Mouse (Mus musculus): Measurements from ENCODE around the gene Ube2g1. TPM values are rescaled to one million over a fixed set of nuclear protein-coding genes. Genes with fewer than 3 reads are reported as not detected.
"Not testable (repeated sequence)": the region's sequence is repeated elsewhere in the genome, so short reads cannot be mapped to it uniquely, and the experiment has no call there.

Gene Ube2g1
- polyA plus RNA-seq, 1 experiment from 2014 or later: 65.7 TPM

DNA sequence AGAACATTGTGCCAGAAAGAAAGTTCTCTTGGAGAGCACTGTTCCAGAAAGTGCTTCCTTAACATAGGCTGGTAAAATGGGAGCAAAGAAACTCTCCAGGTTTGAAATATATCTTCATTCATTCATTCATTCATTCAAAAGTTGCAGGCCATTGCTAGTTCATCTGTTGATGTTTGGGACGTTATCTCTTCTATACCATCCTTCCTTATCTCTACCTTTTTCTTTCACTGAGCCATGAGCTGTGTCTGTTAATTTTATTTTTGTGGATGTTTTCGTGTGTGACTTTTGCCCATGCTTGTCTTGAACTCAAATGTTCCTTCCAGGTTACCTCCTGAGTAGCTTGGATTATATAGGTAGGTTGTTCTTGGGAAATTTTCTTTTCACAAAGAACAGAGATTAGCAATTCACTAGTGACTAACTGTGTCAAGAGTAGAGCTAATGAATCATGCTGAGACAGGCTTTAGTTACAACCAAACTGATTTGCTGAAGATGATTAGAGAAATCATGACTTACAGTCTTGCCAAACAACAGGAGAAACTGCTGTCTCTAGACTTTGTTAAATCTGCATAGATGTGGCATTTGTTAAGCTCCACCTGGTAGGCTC is 89.4 kb downstream of the Ube2g1 start:
- H3K36me3 ChIP-seq: peaks cover 10% of the 10 kb centered on the region; the same call in 1 of the 2 replicates
- no peak overlapping the region for H3K27ac ChIP-seq
- no peak overlapping the region for H3K9ac ChIP-seq
- peaks cover 4% of the 10 kb centered on the region for H3K4me1 ChIP-seq
- no peak overlapping the region for H3K4me3 ChIP-seq
- ATAC-seq (ENCODE audit: insufficient number of reproducible peaks, low FRiP score, low TSS enrichment, low read depth): no peak
- 93% methylated on average over 2 of the region's 2 CpGs for WGBS
- H3K4me2 ChIP-seq: no peak overlapping the region
- no peaks in the 10 kb centered on the region for H3K27me3 ChIP-seq
- no peaks in the 10 kb centered on the region for H3K9me3 ChIP-seq

DNA sequence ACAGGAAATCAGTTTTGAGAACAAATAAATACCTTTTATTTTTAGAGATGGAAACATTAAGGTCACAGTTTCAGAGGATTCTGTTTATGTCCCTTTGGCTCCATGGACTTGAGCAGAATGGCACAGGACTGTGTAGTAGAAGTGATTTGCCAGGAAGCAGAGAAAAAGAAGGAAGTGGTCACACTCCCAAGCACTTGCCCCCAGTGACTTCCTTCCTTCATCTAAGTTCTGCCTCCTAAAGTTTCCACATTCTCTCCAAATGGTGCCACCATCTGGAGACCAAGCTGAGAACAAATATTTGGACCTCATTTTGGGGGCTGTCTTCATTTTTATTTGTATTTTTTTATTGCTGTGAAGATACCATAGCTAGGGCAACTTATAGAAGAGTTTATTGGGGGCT is 90.2 kb downstream of the Ube2g1 start:
- Histone ChIP-seq H3K9me3 (no peaks in the 10 kb centered on the region), H3K9ac (no peak overlapping the region), H3K4me1 (no peaks in the 10 kb centered on the region), H3K27me3 (no peaks in the 10 kb centered on the region), H3K4me2 (no peak overlapping the region), H3K27ac (no peak overlapping the region), H3K4me3 (no peak overlapping the region), H3K36me3 (peaks cover 10% of the 10 kb centered on the region; the same call in 1 of the 2 replicates)
- ATAC-seq (ENCODE audit: insufficient number of reproducible peaks, low FRiP score, low TSS enrichment, low read depth): no peak

GRCm38 (mm10) chr11:72705111-72705510 is 98.0 kb downstream of the Ube2g1 start:
- H3K4me3 ChIP-seq; H3K27ac ChIP-seq; H3K9ac ChIP-seq; H3K27me3 ChIP-seq; H3K9me3 ChIP-seq; H3K36me3 ChIP-seq; H3K4me1 ChIP-seq; ATAC-seq (ENCODE audit: insufficient number of reproducible peaks, low FRiP score, low TSS enrichment, low read depth); H3K4me2 ChIP-seq: not testable (repeated sequence)
- 89% methylated on average over 2 of the region's 2 CpGs for WGBS

- H3K4me1 ChIP-seq: no peaks in the 10 kb centered on the region
- H3K9ac ChIP-seq: no peak overlapping the region
- no peak for ATAC-seq (ENCODE audit: insufficient number of reproducible peaks, low FRiP score, low TSS enrichment, low read depth)
- WGBS: 81% methylated on average over 5 of the region's 5 CpGs
- H3K27me3 ChIP-seq: no peaks in the 10 kb centered on the region
- no peak overlapping the region for H3K4me2 ChIP-seq
- no peak overlapping the region for H3K27ac ChIP-seq
- H3K36me3 ChIP-seq: peaks cover 23% of the 10 kb centered on the region
- H3K9me3 ChIP-seq: no peaks in the 10 kb centered on the region
- no peak overlapping the region for H3K4me3 ChIP-seq
Measured at GRCm38 (mm10) chr11:72712721-72713120, 105.6 kb downstream of the Ube2g1 start.

- Histone ChIP-seq H3K27ac (no peak overlapping the region), H3K27me3 (no peaks in the 10 kb centered on the region), H3K9me3 (no peaks in the 10 kb centered on the region), H3K4me3 (no peak overlapping the region), H3K4me1 (no peaks in the 10 kb centered on the region), H3K36me3 (peaks cover 18% of the 10 kb centered on the region), H3K4me2 (no peak overlapping the region), H3K9ac (no peak overlapping the region)
- no peak for ATAC-seq (ENCODE audit: insufficient number of reproducible peaks, low FRiP score, low TSS enrichment, low read depth)
- 82% methylated on average over 3 of the region's 3 CpGs for WGBS
Measured at GRCm38 (mm10) chr11:72718161-72718560, 111.1 kb downstream of the Ube2g1 start.

- 23% methylated on average over 2 of the region's 2 CpGs for WGBS
- H3K4me3 ChIP-seq: no peak overlapping the region
- H3K27ac ChIP-seq: no peak overlapping the region
- ATAC-seq (ENCODE audit: insufficient number of reproducible peaks, low FRiP score, low TSS enrichment, low read depth): no peak
- no peak overlapping the region for H3K9ac ChIP-seq
- peaks cover 16% of the 10 kb centered on the region for H3K36me3 ChIP-seq
- H3K4me1 ChIP-seq: no peaks in the 10 kb centered on the region
- no peaks in the 10 kb centered on the region for H3K9me3 ChIP-seq
- H3K4me2 ChIP-seq: no peak overlapping the region
- H3K27me3 ChIP-seq: no peaks in the 10 kb centered on the region
Measured at GRCm38 (mm10) chr11:72723165-72723564, 116.1 kb downstream of the Ube2g1 start.

DNA sequence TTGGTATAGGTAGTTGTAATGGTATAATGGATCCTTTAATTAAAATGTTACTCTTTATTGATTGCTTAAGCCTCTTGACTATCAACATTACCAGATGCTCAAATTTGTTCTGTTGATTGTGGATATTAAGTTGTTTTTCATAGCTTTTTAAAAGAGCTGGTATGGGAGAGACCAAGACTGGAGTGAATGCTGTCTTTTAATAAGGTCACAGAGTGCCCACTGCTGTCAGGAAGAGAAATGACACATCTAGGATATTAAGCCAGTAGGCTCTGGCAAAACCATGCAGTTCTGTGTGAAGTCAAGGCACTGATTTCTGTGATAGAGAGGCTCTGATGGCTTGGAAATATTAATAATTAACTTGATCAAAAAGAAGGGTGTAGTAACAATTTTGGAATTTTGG is 116.8 kb downstream of the Ube2g1 start:
- peaks cover 19% of the 10 kb centered on the region for H3K36me3 ChIP-seq
- no peak overlapping the region for H3K9ac ChIP-seq
- ATAC-seq (ENCODE audit: insufficient number of reproducible peaks, low FRiP score, low TSS enrichment, low read depth): no peak
- H3K9me3 ChIP-seq: no peaks in the 10 kb centered on the region
- H3K27me3 ChIP-seq: no peaks in the 10 kb centered on the region
- no peak overlapping the region for H3K27ac ChIP-seq
- no peaks in the 10 kb centered on the region for H3K4me1 ChIP-seq
- H3K4me3 ChIP-seq: no peak overlapping the region
- no peak overlapping the region for H3K4me2 ChIP-seq

- no peaks in the 10 kb centered on the region for H3K9me3 ChIP-seq
- H3K4me1 ChIP-seq: no peaks in the 10 kb centered on the region
- no peak overlapping the region for H3K4me2 ChIP-seq
- H3K4me3 ChIP-seq: no peak overlapping the region
- no peaks in the 10 kb centered on the region for H3K27me3 ChIP-seq
- H3K9ac ChIP-seq: no peak overlapping the region
- H3K36me3 ChIP-seq: peaks cover 36% of the 10 kb centered on the region
- no peak overlapping the region for H3K27ac ChIP-seq
- no peak for ATAC-seq (ENCODE audit: insufficient number of reproducible peaks, low FRiP score, low TSS enrichment, low read depth)
Measured at GRCm38 (mm10) chr11:72726023-72726422, 118.9 kb downstream of the Ube2g1 start.

- Histone ChIP-seq H3K4me2 (no peak overlapping the region), H3K27ac (no peak overlapping the region), H3K9ac (no peak overlapping the region), H3K4me3 (no peak overlapping the region), H3K9me3 (no peaks in the 10 kb centered on the region), H3K27me3 (no peaks in the 10 kb centered on the region), H3K36me3 (peaks cover 63% of the 10 kb centered on the region), H3K4me1 (no peaks in the 10 kb centered on the region)
- no peak for ATAC-seq (ENCODE audit: insufficient number of reproducible peaks, low FRiP score, low TSS enrichment, low read depth)
- 89% methylated on average over 3 of the region's 3 CpGs for WGBS
Measured at GRCm38 (mm10) chr11:72733736-72734135, 126.7 kb downstream of the Ube2g1 start.

DNA sequence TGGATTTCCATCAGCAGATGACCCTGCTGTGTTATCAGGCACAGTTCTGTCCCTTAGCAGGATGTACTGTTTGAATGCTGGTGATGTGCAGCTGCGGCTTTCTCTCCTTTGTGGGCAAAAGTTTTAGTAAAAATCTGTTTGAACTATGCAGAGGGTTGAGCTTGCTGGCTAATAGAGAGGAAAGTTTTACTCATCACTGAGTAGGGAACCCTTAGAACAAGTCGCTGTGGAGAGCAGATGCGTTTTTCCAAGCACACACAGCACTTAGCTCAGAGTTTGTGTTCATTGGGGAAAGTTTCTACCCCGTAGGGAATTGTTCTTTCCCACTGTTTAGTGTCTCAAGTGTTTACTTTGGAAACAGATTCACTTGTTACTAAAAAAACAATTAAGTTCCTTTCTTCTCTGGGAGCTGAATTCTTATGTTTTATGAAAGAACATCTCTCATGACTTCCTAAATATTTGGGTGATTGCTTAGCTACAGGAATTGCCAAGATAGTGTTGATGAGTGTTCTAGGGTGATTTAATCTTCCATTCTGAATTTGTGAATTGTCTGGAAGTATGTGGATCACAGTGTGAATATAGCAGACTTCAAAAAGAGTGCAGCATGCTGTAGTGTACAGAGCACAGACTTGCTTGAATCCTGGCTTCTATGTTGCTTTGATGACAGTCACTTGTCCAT is 127.9 kb downstream of the Ube2g1 start:
- Histone ChIP-seq H3K27me3 (no peaks in the 10 kb centered on the region), H3K9ac (no peak overlapping the region), H3K36me3 (peaks cover 63% of the 10 kb centered on the region), H3K9me3 (no peaks in the 10 kb centered on the region), H3K4me2 (no peak overlapping the region), H3K4me1 (no peaks in the 10 kb centered on the region), H3K27ac (no peak overlapping the region), H3K4me3 (no peak overlapping the region)
- WGBS: 82% methylated on average over 4 of the region's 4 CpGs
- no peak for ATAC-seq (ENCODE audit: insufficient number of reproducible peaks, low FRiP score, low TSS enrichment, low read depth)

- Histone ChIP-seq H3K27me3 (no peaks in the 10 kb centered on the region), H3K36me3 (peaks cover 65% of the 10 kb centered on the region), H3K9me3 (no peaks in the 10 kb centered on the region), H3K4me2 (no peak overlapping the region), H3K4me1 (no peaks in the 10 kb centered on the region), H3K4me3 (no peak overlapping the region), H3K27ac (no peak overlapping the region), H3K9ac (no peak overlapping the region)
- 87% methylated on average over 2 of the region's 2 CpGs for WGBS
- no peak for ATAC-seq (ENCODE audit: insufficient number of reproducible peaks, low FRiP score, low TSS enrichment, low read depth)
Measured at GRCm38 (mm10) chr11:72735519-72735860, 128.4 kb downstream of the Ube2g1 start.
